Mouse (Mus musculus): ENCODE measurements around the gene Lamb2. TPM values are rescaled to one million over a fixed set of nuclear protein-coding genes. Genes with fewer than 3 reads are reported as not detected.

Gene Lamb2
- polyA plus RNA-seq (2016; fragmentation: Nextera tagmentation; extraction: Ambion mirVana), result 37.9 and 39.5 TPM in 2 replicates

DNA sequence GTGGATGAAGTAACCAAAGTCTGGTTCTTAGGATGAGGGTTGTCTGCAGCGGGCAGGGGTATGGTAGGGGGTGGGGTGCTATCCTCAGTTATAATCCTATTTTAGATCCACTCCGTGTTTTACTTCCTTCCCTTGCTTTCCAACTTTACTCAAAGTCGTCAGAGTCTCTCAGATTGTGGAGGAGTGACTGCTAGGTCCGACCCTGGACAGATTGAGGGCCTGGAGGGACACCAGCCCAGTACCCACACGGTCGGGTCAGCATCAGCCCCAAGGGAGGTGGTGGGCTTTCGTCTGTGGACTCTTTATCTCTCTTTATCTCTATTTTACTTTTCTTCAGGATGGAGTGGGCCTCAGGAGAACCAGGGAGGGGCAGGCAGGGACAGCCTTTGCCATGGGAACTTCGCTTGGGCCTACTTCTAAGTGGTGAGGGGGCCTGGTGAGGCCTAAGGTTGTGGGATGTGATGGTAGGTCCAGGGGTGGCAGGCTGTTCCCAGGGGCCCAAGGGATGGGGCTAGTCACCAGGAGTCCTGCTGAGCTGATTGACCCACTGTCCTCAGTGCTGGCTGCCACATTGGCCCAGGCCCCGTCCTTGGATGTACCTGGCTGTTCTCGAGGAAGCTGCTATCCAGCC lies at the start of gene Lamb2:
Gene Lamb2, plus strand, starts transcription at position 16 of the 631 bp plus-strand sequence.
- peak; percentile 47; the same call in 1 of the 2 replicates for ATAC-seq (ENCODE audit: low FRiP score)
- Histone ChIP-seq H3K27ac (peak within 1 kb of the TSS; percentile 77), H3K36me3 (replicated peaks) (peaks cover 19% of the 10 kb centered on the region), H3K9me3 (no peaks in the 10 kb centered on the region), H3K4me3 (replicated peaks) (peak within 1 kb of the TSS; percentile 46), H3K27me3 (no peaks in the 10 kb centered on the region), H3K4me2 (peak within 1 kb of the TSS; percentile 68), H3K9ac (peak within 1 kb of the TSS; percentile 58), H3K4me1 (peaks cover 26% of the 10 kb centered on the region)
- WGBS, result 10% methylated on average over 10 of the region's 10 CpGs

DNA sequence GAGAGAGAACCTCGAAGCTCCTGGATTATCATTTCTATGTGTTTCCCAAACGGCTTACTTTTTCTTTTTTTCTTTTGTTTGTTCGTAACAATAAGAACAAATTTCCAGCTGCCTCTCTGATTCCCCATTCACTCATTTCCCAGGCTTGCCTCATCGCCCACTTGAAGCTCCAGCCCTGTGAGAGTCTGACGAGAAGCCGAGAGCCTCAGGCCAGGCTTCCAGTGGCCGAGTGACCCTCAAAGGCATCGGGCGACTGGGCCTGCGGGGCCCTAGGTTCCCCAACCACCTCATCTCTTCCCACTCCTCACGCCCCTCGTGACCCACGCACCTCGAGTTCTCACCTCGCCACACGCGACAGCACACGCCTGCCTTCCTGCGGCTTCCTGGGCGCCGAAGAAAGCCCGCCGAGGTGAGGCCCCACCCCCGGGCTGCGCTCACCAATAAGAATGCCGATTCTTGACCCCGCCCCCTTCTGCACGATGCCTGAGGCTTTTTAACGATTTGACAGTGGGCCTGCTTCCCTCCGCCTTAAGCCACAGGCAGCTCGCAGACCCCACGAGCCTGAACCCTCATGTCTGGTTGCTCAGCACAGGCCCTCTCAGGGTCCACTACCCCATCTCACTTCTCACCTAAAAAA lies 48.0 kb upstream of the Lamb2 start:
- no peak overlapping the region for H3K27ac ChIP-seq
- peak overlapping the region; percentile 44 for H3K4me2 ChIP-seq
- H3K4me1 ChIP-seq, result no peaks in the 10 kb centered on the region; the same call in 1 of the 2 replicates
- no peaks in the 10 kb centered on the region for H3K9me3 ChIP-seq
- no peaks in the 10 kb centered on the region for H3K27me3 ChIP-seq
- H3K9ac ChIP-seq, result no peak overlapping the region
- 0 out of 2 replicates have a peak overlapping the region, but pooled peaks have one; percentile 18 for H3K4me3 ChIP-seq (replicated peaks)
- WGBS, result 53% methylated on average over 32 of the region's 32 CpGs
- H3K36me3 ChIP-seq (replicated peaks), result no peaks in the 10 kb centered on the region
- ATAC-seq (ENCODE audit: low FRiP score), result peak; percentile 30; the same call in 1 of the 2 replicates

DNA sequence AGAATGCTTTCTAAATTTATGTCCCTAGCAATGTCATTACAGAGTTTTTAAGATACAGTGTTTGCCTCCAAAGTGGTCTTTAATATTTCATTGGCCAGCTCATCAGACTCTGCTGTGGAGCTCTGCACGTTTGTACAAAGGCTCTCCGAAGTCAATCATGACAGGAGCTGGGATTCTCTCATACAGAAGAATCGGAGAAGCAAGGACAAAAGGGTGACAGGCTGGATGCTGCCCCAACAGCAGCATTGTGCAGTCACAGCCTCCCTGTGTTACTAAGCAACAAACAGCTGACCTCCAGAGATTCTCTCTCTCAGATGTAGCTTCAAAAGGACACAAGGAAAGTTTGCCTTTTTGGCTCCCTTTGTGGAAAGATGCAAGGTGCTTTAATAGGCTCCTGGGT lies 43.4 kb upstream of the Lamb2 start, which contains the start of gene BC048562:
Gene BC048562, plus strand, starts transcription at position 301 of the 400 bp plus-strand sequence.
- 49% methylated on average over 3 of the region's 3 CpGs for WGBS
- no peak within 1 kb of the TSS for H3K27ac ChIP-seq
- no peaks in the 10 kb centered on the region; the same call in 1 of the 2 replicates for H3K4me1 ChIP-seq
- H3K4me3 ChIP-seq (replicated peaks), result no peak within 1 kb of the TSS
- no peak within 1 kb of the TSS for H3K9ac ChIP-seq
- no peaks in the 10 kb centered on the region for H3K27me3 ChIP-seq
- H3K36me3 ChIP-seq (replicated peaks), result no peaks in the 10 kb centered on the region
- ATAC-seq (ENCODE audit: low FRiP score), result no peak
- no peaks in the 10 kb centered on the region for H3K9me3 ChIP-seq
- no peak within 1 kb of the TSS for H3K4me2 ChIP-seq

DNA sequence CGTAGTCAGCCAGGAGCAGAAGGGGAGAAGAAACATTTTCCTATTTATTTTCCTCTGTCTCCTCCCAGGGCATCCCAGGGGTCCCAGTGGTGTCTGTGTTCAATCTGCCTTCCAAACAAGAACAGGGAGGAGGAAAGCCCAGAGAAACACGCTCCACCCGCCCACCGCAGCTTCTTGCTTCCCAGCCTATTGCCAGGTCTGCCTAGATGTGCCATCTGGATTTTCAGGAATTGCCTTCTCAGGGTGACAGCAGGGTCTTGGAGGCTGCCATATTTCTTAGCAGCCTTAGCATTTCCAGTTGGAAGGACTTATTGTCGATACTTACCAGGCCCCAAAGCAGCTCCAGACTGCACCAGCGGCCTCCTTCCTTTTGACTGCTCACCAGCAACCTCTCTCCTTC lies 40.4 kb upstream of the Lamb2 start:
- Histone ChIP-seq H3K36me3 (replicated peaks) (no peaks in the 10 kb centered on the region), H3K27me3 (no peaks in the 10 kb centered on the region), H3K4me2 (no peak overlapping the region), H3K9ac (no peak overlapping the region), H3K27ac (no peak overlapping the region), H3K4me1 (no peaks in the 10 kb centered on the region), H3K9me3 (no peaks in the 10 kb centered on the region), H3K4me3 (replicated peaks) (no peak overlapping the region)
- ATAC-seq (ENCODE audit: low FRiP score), result no peak
- 83% methylated on average over 6 of the region's 6 CpGs for WGBS

DNA sequence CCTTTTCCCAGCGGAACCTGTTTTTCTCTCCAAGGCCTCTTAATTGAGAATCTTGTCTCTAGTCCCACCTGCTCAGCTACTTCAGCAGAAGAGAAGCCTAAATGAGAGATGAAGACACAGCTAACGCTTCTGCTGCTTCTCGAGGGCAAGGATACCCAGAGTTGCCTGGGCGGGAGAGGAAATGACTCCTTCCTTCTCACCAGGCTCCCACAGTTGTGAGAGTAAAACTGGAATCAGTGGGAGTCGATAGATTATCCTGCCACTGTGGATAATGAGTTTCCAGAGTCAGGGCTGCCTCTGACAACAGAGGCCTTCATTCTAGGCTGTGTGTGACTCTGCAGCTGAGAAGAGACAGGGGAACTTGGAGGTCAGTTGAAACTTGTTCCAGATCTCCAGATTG lies 39.1 kb upstream of the Lamb2 start:
- H3K36me3 ChIP-seq (replicated peaks), result no peaks in the 10 kb centered on the region
- 80% methylated on average over 5 of the region's 5 CpGs for WGBS

DNA sequence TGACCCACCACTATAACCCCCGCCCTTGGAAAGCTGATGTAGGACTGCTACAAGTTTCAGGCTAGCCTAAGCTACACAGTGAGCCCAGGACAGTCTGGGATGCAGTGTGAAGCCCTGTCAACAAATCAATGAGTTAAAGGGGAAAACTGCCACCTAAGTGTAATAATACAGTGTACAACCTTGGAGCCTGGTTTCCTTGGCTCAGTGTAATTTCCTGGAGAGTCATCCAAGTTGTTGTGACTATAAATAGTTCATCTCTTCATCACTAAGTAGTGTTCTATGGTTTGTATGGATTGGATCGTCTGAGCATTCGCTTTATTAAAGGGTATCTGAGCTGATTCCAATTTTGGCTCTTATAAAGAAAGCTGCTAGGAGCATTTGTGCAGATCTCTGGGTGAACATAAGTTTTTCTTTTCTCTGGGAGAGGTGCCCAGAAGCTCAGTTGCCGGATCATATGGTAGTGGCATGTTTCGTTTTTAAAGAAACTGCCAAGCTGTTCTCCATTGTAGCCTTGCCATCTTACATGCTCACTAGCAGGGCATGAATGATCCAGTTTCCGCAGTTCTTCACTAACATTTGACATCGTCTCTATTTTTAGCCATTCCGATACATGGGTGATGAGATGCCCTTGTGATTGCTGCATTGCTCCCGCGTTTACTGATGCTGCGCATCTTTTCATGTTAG lies 38.2 kb upstream of the Lamb2 start:
- Histone ChIP-seq H3K36me3 (replicated peaks) (no peaks in the 10 kb centered on the region), H3K27ac (no peak overlapping the region), H3K4me1 (no peaks in the 10 kb centered on the region), H3K27me3 (no peaks in the 10 kb centered on the region), H3K4me2 (no peak overlapping the region), H3K9ac (no peak overlapping the region), H3K9me3 (no peaks in the 10 kb centered on the region), H3K4me3 (replicated peaks) (no peak overlapping the region)
- 91% methylated on average over 11 of the region's 11 CpGs for WGBS
- no peak for ATAC-seq (ENCODE audit: low FRiP score)

More for the DNA sequence above, 39.1 kb upstream of the Lamb2 start:
- Histone ChIP-seq H3K9ac (no peak overlapping the region), H3K4me3 (replicated peaks) (no peak overlapping the region), H3K27me3 (no peaks in the 10 kb centered on the region), H3K9me3 (no peaks in the 10 kb centered on the region), H3K4me2 (no peak overlapping the region), H3K27ac (no peak overlapping the region), H3K4me1 (no peaks in the 10 kb centered on the region)
- no peak for ATAC-seq (ENCODE audit: low FRiP score)

DNA sequence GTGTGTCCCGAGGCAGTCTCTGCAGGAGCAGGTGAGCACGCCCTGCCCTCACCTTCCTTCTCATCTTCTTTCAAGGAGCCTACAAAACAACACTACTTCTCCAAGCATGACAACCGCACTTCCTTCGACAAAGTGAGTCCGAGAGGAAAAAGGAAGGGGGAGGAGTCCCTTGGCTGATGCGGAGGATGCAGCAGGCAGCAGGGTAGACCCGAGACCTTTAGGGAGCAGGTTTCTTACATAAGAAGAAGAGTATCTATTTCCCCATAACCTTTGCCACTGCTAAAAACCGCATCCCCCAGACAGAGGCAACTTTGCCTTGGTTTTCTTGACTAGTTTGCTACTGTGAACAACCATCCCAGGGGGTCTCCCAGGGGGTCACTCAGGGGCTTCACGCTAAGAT lies 34.4 kb upstream of the Lamb2 start:
- Histone ChIP-seq H3K9ac (no peak overlapping the region), H3K4me2 (no peak overlapping the region), H3K36me3 (replicated peaks) (peaks cover 19% of the 10 kb centered on the region), H3K4me3 (replicated peaks) (no peak overlapping the region), H3K9me3 (no peaks in the 10 kb centered on the region), H3K27me3 (no peaks in the 10 kb centered on the region), H3K4me1 (peaks cover 16% of the 10 kb centered on the region), H3K27ac (no peak overlapping the region)
- no peak for ATAC-seq (ENCODE audit: low FRiP score)
- 80% methylated on average over 9 of the region's 9 CpGs for WGBS

DNA sequence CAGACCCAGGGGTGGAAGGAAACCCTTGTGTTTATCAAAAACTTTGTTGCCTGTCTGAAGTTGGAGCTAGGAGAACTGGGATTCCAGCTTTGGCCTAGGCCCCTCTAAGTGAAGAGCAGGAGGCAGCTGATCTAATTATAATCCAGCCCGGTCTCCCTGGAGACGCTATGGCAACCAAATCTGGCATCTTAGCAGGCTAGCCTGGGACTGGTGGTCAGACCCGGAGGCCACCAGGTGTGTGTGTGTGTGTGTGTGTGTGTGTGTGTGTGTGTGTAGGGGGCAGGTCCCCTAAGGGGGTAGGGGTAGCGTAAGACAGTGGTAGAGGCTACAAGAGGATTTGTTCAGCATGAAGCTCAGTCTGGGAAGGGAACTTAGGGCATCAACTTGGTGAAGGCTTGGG lies 29.7 kb upstream of the Lamb2 start:
- H3K4me3 ChIP-seq (replicated peaks), result peak overlapping the region; percentile 53
- peak overlapping the region; percentile 95 for H3K27ac ChIP-seq
- H3K36me3 ChIP-seq (replicated peaks), result peaks cover 19% of the 10 kb centered on the region
- peak; percentile 77 for ATAC-seq (ENCODE audit: low FRiP score)
- H3K27me3 ChIP-seq, result no peaks in the 10 kb centered on the region
- 11% methylated on average over 4 of the region's 4 CpGs for WGBS
- peaks cover 46% of the 10 kb centered on the region for H3K4me1 ChIP-seq
- H3K9me3 ChIP-seq, result no peaks in the 10 kb centered on the region
- peak overlapping the region; percentile 54 for H3K9ac ChIP-seq
- H3K4me2 ChIP-seq, result peak overlapping the region; percentile 84

DNA sequence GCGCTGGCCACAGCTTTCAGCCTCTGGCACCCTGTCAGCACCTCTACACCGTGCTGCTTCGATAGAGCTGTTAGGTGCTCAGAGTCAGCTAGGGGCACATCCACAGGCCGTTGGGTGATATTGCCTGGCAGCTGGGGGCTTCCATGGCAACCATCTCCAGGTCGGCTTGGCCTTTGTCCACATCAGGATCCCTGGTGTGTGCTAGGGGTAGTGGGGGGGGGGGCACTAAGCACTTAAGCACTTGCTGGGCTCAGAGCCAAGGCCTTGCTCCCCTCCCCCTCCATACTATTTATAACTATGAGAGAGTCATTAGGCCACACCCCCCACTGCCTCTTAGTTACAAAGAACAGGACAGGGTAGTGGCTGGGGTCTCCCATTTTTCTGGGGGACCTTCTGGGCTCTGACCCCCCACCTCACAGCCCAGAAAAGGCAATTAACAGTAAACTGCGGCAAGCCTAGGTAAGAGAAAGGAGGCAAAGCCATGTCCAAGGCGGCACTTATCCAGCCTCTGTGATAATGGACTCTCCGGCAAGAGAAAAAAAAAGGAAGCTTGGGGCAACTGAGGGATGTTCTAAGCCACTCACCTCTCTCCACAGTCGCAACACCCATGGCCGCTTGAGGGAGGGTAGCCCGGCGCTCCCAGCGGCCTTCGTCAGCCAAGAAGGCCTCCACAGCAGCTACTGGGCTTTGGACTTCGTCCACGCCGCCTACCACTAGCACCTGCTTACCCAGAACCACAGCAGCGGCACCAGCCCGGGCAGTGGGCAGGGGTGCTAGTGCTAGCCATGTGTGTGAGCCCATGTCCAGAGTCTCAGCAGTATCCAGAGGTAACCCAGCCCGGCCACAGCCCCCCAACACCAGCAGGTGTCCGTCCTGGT lies 29.0 kb upstream of the Lamb2 start:
- WGBS, result 55% methylated on average over 21 of the region's 21 CpGs

DNA sequence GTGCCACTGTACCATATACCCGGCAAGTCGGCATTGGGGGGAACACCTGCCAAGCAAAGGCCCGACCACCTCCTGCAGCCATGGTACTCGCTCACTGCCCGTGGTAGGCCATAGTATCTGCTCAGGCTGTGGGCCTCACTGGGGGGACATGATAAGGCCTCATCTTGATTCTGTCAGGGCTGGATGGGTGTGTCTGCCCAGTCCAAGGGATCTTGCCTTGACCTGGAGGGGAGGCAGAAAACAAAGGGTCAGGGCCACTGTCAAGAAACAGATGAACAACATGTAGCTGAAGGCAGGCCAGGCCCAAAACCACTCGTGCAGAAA lies 28.4 kb upstream of the Lamb2 start:
- Histone ChIP-seq H3K4me2 (peak overlapping the region; percentile 84), H3K36me3 (replicated peaks) (peaks cover 19% of the 10 kb centered on the region), H3K9ac (peak overlapping the region; percentile 54; the same call in 1 of the 2 replicates), H3K4me3 (replicated peaks) (peak overlapping the region; percentile 53), H3K9me3 (no peaks in the 10 kb centered on the region), H3K27ac (peak overlapping the region; percentile 95), H3K4me1 (peaks cover 46% of the 10 kb centered on the region), H3K27me3 (0 out of 2 replicates have a peak, but pooled peaks cover 3% of the 10 kb centered on the region)
- 88% methylated on average over 6 of the region's 6 CpGs for WGBS
- ATAC-seq (ENCODE audit: low FRiP score), result no peak

More for the DNA sequence above, 29.0 kb upstream of the Lamb2 start:
- no peaks in the 10 kb centered on the region for H3K9me3 ChIP-seq
- H3K4me3 ChIP-seq (replicated peaks), result peak overlapping the region; percentile 53
- H3K4me1 ChIP-seq, result peaks cover 46% of the 10 kb centered on the region
- H3K9ac ChIP-seq, result peak overlapping the region; percentile 54
- H3K27ac ChIP-seq, result peak overlapping the region; percentile 95
- H3K4me2 ChIP-seq, result peak overlapping the region; percentile 84
- peaks cover 19% of the 10 kb centered on the region for H3K36me3 ChIP-seq (replicated peaks)
- ATAC-seq (ENCODE audit: low FRiP score), result peak; percentile 68
- no peaks in the 10 kb centered on the region for H3K27me3 ChIP-seq

DNA sequence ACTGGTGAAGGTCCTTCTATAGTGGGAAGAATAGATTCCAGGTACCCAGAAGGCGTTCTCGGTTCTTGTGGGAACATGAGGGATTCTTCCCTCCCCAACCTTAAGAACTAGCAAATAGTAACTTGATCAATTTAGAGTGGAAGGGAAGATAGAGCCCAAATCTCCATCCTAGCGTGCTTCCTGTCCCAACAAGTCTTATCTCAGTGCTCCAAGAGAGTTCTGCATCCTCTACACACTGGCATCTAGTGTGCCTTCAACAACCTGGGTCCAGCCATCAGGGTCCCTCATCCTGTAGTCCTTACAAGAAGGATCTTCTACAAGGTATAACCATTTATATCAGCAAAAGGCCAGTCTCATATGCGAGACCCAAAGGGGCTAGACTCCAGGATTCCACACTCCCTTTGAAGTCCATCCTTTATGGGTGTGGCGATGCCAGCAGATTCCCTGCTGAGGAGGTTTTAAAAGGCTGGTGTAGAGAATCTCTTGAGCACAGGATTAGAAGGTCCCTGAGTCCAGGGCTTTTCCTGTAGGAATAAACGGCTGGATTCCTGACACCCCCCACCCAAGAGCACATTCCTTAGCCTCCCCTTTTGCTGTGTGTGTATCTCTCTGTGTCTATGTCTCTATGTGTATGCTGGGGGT lies 27.9 kb upstream of the Lamb2 start:
- Histone ChIP-seq H3K9ac (peak overlapping the region; percentile 66), H3K27ac (peak overlapping the region; percentile 95), H3K9me3 (no peaks in the 10 kb centered on the region), H3K4me2 (peak overlapping the region; percentile 84), H3K27me3 (0 out of 2 replicates have a peak, but pooled peaks cover 3% of the 10 kb centered on the region), H3K4me1 (peaks cover 46% of the 10 kb centered on the region), H3K4me3 (replicated peaks) (peak overlapping the region; percentile 53), H3K36me3 (replicated peaks) (peaks cover 19% of the 10 kb centered on the region)
- no peak for ATAC-seq (ENCODE audit: low FRiP score)
- WGBS, result 46% methylated on average over 6 of the region's 6 CpGs
